7 mouse cellular contexts compared by ENCODE assay signal in the genomic region with DNA sequence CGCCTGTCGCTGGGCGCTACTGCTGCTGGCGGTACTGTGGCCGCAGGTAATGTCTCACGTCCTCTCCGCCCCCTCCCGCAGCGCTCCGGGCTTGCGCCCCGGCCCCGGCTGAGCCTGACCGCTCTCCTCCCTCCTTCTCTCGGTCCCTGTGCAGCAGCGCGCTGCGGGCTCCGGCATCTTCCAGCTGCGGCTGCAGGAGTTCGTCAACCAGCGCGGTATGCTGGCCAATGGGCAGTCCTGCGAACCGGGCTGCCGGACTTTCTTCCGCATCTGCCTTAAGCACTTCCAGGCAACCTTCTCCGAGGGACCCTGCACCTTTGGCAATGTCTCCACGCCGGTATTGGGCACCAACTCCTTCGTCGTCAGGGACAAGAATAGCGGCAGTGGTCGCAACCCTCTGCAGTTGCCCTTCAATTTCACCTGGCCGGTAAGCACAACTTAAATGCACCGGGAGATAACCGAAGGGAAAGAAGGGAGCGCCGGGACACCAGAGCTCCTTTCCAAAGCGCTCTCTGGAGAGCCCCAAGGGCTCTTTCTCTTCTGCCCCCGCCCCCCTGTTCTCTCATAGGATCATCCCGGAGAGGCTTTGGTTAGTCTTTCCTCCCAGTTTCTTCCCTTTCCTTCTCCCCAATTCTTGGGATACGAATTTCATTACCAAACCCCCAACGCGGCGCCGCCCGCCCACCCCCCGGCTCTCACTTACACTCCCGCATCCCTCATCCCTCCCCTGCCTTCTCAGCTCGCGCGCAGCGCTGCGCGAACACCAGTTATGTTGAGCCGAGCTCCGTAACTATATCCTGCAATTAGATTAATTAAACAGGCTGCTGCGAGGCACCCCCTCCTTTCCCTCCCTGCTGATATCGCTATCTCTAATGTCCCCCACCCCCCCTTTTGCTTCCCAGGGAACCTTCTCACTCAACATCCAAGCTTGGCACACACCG. TPM values are rescaled to one million over a fixed set of nuclear protein-coding genes. Genes with fewer than 3 reads are reported as not detected.
DNase-seq lines count a peak whose midpoint lies in the region; ATAC-seq lines count a peak whose summit lies in the region.

No protein-coding gene starts in this region.

- H3K9ac ChIP-seq in embryonic facial prominence, embryonic 11.5 days (replicated peaks; ENCODE audit: low read length) = peak overlapping the region; percentile 0; the same call in 1 of the 2 replicates
- peak overlapping the region; percentile 68 for H3K9ac ChIP-seq in hindbrain, embryonic 13.5 days

- H3K36me3 ChIP-seq in embryonic facial prominence, embryonic 11.5 days (replicated peaks; ENCODE audit: control insufficient read depth, insufficient read depth, low read depth, low read length) = no peaks in the 10 kb centered on the region
- H3K36me3 ChIP-seq in hindbrain, embryonic 13.5 days = no peaks in the 10 kb centered on the region

- DNase-seq in ovary, postnatal 36 days (ENCODE audit: low spot score) = peak; percentile 31
- DNase-seq in ovary, postnatal 14 days (ENCODE audit: low spot score) = no peak
- peak; percentile 30 for DNase-seq in embryonic facial prominence, embryonic 11.5 days (ENCODE audit: low spot score)
- DNase-seq in T-cell, adult 2 months (ENCODE audit: low spot score) = no peak
- DNase-seq in urinary bladder, postnatal 14 days (ENCODE audit: low spot score) = no peak

- no peaks in the 10 kb centered on the region for H3K9me3 ChIP-seq in embryonic facial prominence, embryonic 11.5 days (replicated peaks; ENCODE audit: control insufficient read depth, low read length)
- no peaks in the 10 kb centered on the region for H3K9me3 ChIP-seq in hindbrain, embryonic 13.5 days

- WGBS in embryonic facial prominence, embryonic 11.5 days = under 1% methylated on average over 61 of the region's 61 CpGs
- WGBS in hindbrain, embryonic 13.5 days = 1% methylated on average over 59 of the region's 61 CpGs

- H3K4me1 ChIP-seq in embryonic facial prominence, embryonic 11.5 days (ENCODE audit: control insufficient read depth, insufficient read depth, low read length) = peaks cover 13% of the 10 kb centered on the region
- peaks cover 75% of the 10 kb centered on the region for H3K4me1 ChIP-seq in hindbrain, embryonic 13.5 days (replicated peaks)

- peak overlapping the region; percentile 26 for H3K4me3 ChIP-seq in embryonic facial prominence, embryonic 11.5 days (ENCODE audit: low read depth, low read length)
- H3K4me3 ChIP-seq in hindbrain, embryonic 13.5 days = peak overlapping the region; percentile 49

- no peak for ATAC-seq in embryonic facial prominence, embryonic 11.5 days (replicated peaks; ENCODE audit: insufficient number of reproducible peaks, low FRiP score, low TSS enrichment, low read depth)
- ATAC-seq in hindbrain, embryonic 13.5 days (ENCODE audit: low FRiP score) = no peak
- ATAC-seq in megakaryocyte, adult 5-6 weeks (ENCODE audit: poor library complexity, severe bottlenecking) = peak; percentile 43

- H3K27ac ChIP-seq in embryonic facial prominence, embryonic 11.5 days (replicated peaks; ENCODE audit: low read depth, low read length) = no peak overlapping the region
- H3K27ac ChIP-seq in hindbrain, embryonic 13.5 days = peak overlapping the region; percentile 23; the same call in 1 of the 2 replicates

- peak overlapping the region; percentile 69 for H3K4me2 ChIP-seq in embryonic facial prominence, embryonic 11.5 days (ENCODE audit: low read depth, low read length)
- H3K4me2 ChIP-seq in hindbrain, embryonic 13.5 days = peak overlapping the region; percentile 83

- peaks cover 85% of the 10 kb centered on the region for H3K27me3 ChIP-seq in embryonic facial prominence, embryonic 11.5 days (ENCODE audit: control insufficient read depth, insufficient read depth, low read length)
- peaks cover 100% of the 10 kb centered on the region for H3K27me3 ChIP-seq in hindbrain, embryonic 13.5 days

RNA-seq across cellular contexts. Expression of a gene that starts 0.8 kb away (rescaled TPM):
- polyA plus RNA-seq in embryonic facial prominence, embryonic 11.5 days (2014; fragmentation: Nextera tagmentation; extraction: Ambion mirVana) = 2.9 and 3.2 TPM in 2 replicates
- polyA plus RNA-seq in hindbrain, embryonic 13.5 days (2015; fragmentation: Nextera tagmentation; extraction: Ambion mirVana) = 5.4 and 5.9 TPM in 2 replicates
- total RNA-seq in megakaryocyte, adult 5-6 weeks (2015) = 0.09 TPM in 1 of 2 replicates, not detected in the other
- total RNA-seq in megakaryocyte, adult 5-6 weeks (2017) = not detected in 2 replicates

RNA-seq across cellular contexts. Expression of a gene that starts 24.6 kb away (rescaled TPM):
- polyA plus RNA-seq in embryonic facial prominence, embryonic 11.5 days (2014; fragmentation: Nextera tagmentation; extraction: Ambion mirVana) = 0.34 and 0.46 TPM in 2 replicates
- polyA plus RNA-seq in hindbrain, embryonic 13.5 days (2015; fragmentation: Nextera tagmentation; extraction: Ambion mirVana) = 6.1 and 6.7 TPM in 2 replicates
- 0.39 and 1.1 TPM in 2 replicates for total RNA-seq in megakaryocyte, adult 5-6 weeks (2015)
- 0.51 and 1.3 TPM in 2 replicates for total RNA-seq in megakaryocyte, adult 5-6 weeks (2017)

RNA-seq across cellular contexts. Expression of a gene that starts 37.9 kb away (rescaled TPM):
- 9.2 and 9.6 TPM in 2 replicates for polyA plus RNA-seq in embryonic facial prominence, embryonic 11.5 days (2014; fragmentation: Nextera tagmentation; extraction: Ambion mirVana)
- 26.0 and 26.1 TPM in 2 replicates for polyA plus RNA-seq in hindbrain, embryonic 13.5 days (2015; fragmentation: Nextera tagmentation; extraction: Ambion mirVana)
- total RNA-seq in megakaryocyte, adult 5-6 weeks (2015) = 8.9 and 9.0 TPM in 2 replicates
- total RNA-seq in megakaryocyte, adult 5-6 weeks (2017) = 19.6 and 21.2 TPM in 2 replicates

RNA-seq across cellular contexts. Expression of a gene that starts 55.4 kb away (rescaled TPM):
- 2.2 and 2.3 TPM in 2 replicates for polyA plus RNA-seq in embryonic facial prominence, embryonic 11.5 days (2014; fragmentation: Nextera tagmentation; extraction: Ambion mirVana)
- 21.2 and 23.4 TPM in 2 replicates for polyA plus RNA-seq in hindbrain, embryonic 13.5 days (2015; fragmentation: Nextera tagmentation; extraction: Ambion mirVana)
- 0.16 and 0.59 TPM in 2 replicates for total RNA-seq in megakaryocyte, adult 5-6 weeks (2015)
- total RNA-seq in megakaryocyte, adult 5-6 weeks (2017) = 0.28 and 0.81 TPM in 2 replicates

Comparison
In these comparisons a context has a peak if more than half of its experiments do, and no peak if none do; other contexts are left out.
1. DNase-seq: peak in ovary, postnatal 36 days (single experiment) and embryonic facial prominence, embryonic 11.5 days (single experiment); none in ovary, postnatal 14 days (single experiment), T-cell, adult 2 months (single experiment) and urinary bladder, postnatal 14 days (single experiment).